Mouse (Mus musculus): Measurements from ENCODE around the gene Ctdspl. TPM values are rescaled to one million over a fixed set of nuclear protein-coding genes. Genes with fewer than 3 reads are reported as not detected.

Ctdspl gene
- polyA plus RNA-seq, 1 experiment from 2014 or later, result 3.7 TPM

DNA sequence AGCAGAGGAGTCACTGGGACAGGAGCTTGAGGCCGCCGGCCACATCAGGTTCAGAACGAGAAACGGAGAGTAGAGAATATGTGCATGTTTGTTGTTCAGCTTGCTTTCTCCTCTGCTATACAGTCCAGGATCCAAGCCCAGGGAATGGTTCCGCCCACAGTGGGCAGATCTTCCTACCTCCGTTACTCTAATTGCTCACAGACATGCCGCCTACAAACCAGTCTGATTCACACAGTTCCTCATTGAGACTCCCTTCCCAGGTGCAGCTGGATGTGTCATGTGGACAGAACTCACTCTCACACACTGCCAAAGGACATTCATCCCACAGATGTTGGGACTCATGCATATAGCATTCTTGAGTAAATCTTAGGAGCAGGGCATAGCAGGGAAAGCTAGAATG, 51.2 kb downstream of the Ctdspl start:
- WGBS (ENCODE audit: insufficient replicate concordance), result 75% methylated on average over 7 of the region's 7 CpGs
- Histone ChIP-seq H3K9ac (ENCODE audit: low read depth, low read length) (no peak overlapping the region), H3K36me3 (ENCODE audit: control insufficient read depth, insufficient read depth) (no peaks in the 10 kb centered on the region), H3K4me1 (ENCODE audit: control insufficient read depth, low read depth, low read length) (peaks cover 13% of the 10 kb centered on the region), H3K9me3 (replicated peaks; ENCODE audit: control insufficient read depth, low read length) (no peaks in the 10 kb centered on the region), H3K4me2 (ENCODE audit: low read depth, low read length) (no peak overlapping the region), H3K27ac (ENCODE audit: low read length) (no peak overlapping the region), H3K4me3 (ENCODE audit: low read depth, low read length) (no peak overlapping the region), H3K27me3 (ENCODE audit: control insufficient read depth, insufficient read depth, low read depth, low read length) (no peaks in the 10 kb centered on the region)
- no peak for ATAC-seq (ENCODE audit: low read depth)

GRCm38 (mm10) chr9:118980411-118980823, 54.2 kb downstream of the Ctdspl start:
- WGBS (ENCODE audit: insufficient replicate concordance), result 44% methylated on average over 4 of the region's 4 CpGs
- Histone ChIP-seq H3K27me3 (ENCODE audit: control insufficient read depth, insufficient read depth, low read depth, low read length) (no peaks in the 10 kb centered on the region), H3K4me2 (ENCODE audit: low read depth, low read length) (no peak overlapping the region), H3K36me3 (ENCODE audit: control insufficient read depth, insufficient read depth) (no peaks in the 10 kb centered on the region), H3K4me1 (ENCODE audit: control insufficient read depth, low read depth, low read length) (peaks cover 11% of the 10 kb centered on the region), H3K4me3 (ENCODE audit: low read depth, low read length) (no peak overlapping the region), H3K9me3 (replicated peaks; ENCODE audit: control insufficient read depth, low read length) (no peaks in the 10 kb centered on the region), H3K27ac (ENCODE audit: low read length) (peak overlapping the region; percentile 36; the same call in 1 of the 2 replicates), H3K9ac (ENCODE audit: low read depth, low read length) (no peak overlapping the region)
- ATAC-seq (ENCODE audit: low read depth), result peak; percentile 39

- 43% methylated on average over 15 of the region's 15 CpGs for WGBS (ENCODE audit: insufficient replicate concordance)
- Histone ChIP-seq H3K27me3 (ENCODE audit: control insufficient read depth, insufficient read depth, low read depth, low read length) (no peaks in the 10 kb centered on the region), H3K9me3 (replicated peaks; ENCODE audit: control insufficient read depth, low read length) (no peaks in the 10 kb centered on the region), H3K27ac (ENCODE audit: low read length) (no peak overlapping the region), H3K4me1 (ENCODE audit: control insufficient read depth, low read depth, low read length) (peaks cover 11% of the 10 kb centered on the region), H3K9ac (ENCODE audit: low read depth, low read length) (no peak overlapping the region), H3K4me3 (ENCODE audit: low read depth, low read length) (no peak overlapping the region), H3K4me2 (ENCODE audit: low read depth, low read length) (no peak overlapping the region), H3K36me3 (ENCODE audit: control insufficient read depth, insufficient read depth) (no peaks in the 10 kb centered on the region)
- ATAC-seq (ENCODE audit: low read depth), result no peak
These were observed 58.6 kb downstream of the Ctdspl start for GRCm38 (mm10) chr9:118984650-118985432.

GRCm38 (mm10) chr9:118986286-118986685, 60.0 kb downstream of the Ctdspl start:
- H3K9me3 ChIP-seq (replicated peaks; ENCODE audit: control insufficient read depth, low read length), result no peaks in the 10 kb centered on the region
- H3K27ac ChIP-seq (ENCODE audit: low read length), result no peak overlapping the region
- no peaks in the 10 kb centered on the region for H3K36me3 ChIP-seq (ENCODE audit: control insufficient read depth, insufficient read depth)
- no peak overlapping the region for H3K4me2 ChIP-seq (ENCODE audit: low read depth, low read length)
- no peak for ATAC-seq (ENCODE audit: low read depth)
- H3K27me3 ChIP-seq (ENCODE audit: control insufficient read depth, insufficient read depth, low read depth, low read length), result no peaks in the 10 kb centered on the region
- 72% methylated on average over 11 of the region's 11 CpGs for WGBS (ENCODE audit: insufficient replicate concordance)
- no peak overlapping the region for H3K9ac ChIP-seq (ENCODE audit: low read depth, low read length)
- H3K4me3 ChIP-seq (ENCODE audit: low read depth, low read length), result no peak overlapping the region
- H3K4me1 ChIP-seq (ENCODE audit: control insufficient read depth, low read depth, low read length), result peaks cover 8% of the 10 kb centered on the region

DNA sequence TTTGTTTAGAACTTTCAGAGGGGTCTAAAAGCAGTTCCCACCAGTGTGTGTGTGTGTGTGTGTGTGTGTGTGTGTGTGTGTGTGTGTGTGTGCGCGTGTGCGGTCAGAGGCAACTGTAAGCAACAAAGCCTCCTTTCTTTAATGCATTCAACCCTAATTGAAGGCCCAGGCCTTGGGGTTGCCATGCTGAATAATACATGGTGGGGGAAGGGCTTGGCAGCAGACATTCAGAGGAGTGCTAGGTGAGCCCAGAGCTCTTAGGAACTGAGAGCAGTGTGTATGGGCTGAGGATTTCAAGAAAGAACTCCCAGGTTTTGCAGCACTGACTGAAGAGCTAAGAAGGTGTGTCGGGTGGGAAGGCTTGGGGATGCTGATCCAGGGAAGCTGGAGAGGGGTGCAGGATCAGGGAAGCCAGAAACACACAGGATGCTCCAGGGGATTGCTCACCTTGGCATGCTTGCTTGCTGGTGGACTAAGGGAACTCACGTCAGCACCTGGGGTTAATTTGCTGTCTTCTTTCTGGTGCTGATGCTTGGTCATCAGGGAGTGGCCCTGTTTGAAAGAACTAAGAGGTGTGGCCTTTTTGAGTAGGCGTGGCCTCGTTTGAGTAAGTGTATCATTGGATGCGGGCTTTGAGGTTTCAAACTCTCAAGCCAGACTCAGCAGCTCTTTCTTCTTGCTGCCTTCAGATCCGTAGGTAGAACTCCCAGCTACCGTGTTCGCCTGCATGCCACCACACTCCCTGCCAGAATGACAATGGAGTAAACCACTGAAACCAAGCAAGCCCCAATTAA, 62.7 kb downstream of the Ctdspl start:
- H3K4me2 ChIP-seq (ENCODE audit: low read depth, low read length), result no peak overlapping the region
- H3K27ac ChIP-seq (ENCODE audit: low read length), result no peak overlapping the region
- no peaks in the 10 kb centered on the region for H3K27me3 ChIP-seq (ENCODE audit: control insufficient read depth, insufficient read depth, low read depth, low read length)
- H3K36me3 ChIP-seq (ENCODE audit: control insufficient read depth, insufficient read depth), result no peaks in the 10 kb centered on the region
- no peak overlapping the region for H3K9ac ChIP-seq (ENCODE audit: low read depth, low read length)
- ATAC-seq (ENCODE audit: low read depth), result no peak
- no peaks in the 10 kb centered on the region for H3K9me3 ChIP-seq (replicated peaks; ENCODE audit: control insufficient read depth, low read length)
- peaks cover 18% of the 10 kb centered on the region for H3K4me1 ChIP-seq (ENCODE audit: control insufficient read depth, low read depth, low read length)
- H3K4me3 ChIP-seq (ENCODE audit: low read depth, low read length), result no peak overlapping the region
- WGBS (ENCODE audit: insufficient replicate concordance), result 66% methylated on average over 11 of the region's 11 CpGs

- Histone ChIP-seq H3K9me3 (replicated peaks; ENCODE audit: control insufficient read depth, low read length) (no peaks in the 10 kb centered on the region), H3K27me3 (ENCODE audit: control insufficient read depth, insufficient read depth, low read depth, low read length) (no peaks in the 10 kb centered on the region), H3K36me3 (ENCODE audit: control insufficient read depth, insufficient read depth) (no peaks in the 10 kb centered on the region), H3K9ac (ENCODE audit: low read depth, low read length) (no peak overlapping the region), H3K4me2 (ENCODE audit: low read depth, low read length) (no peak overlapping the region), H3K4me1 (ENCODE audit: control insufficient read depth, low read depth, low read length) (peaks cover 22% of the 10 kb centered on the region), H3K4me3 (ENCODE audit: low read depth, low read length) (no peak overlapping the region), H3K27ac (ENCODE audit: low read length) (no peak overlapping the region)
- WGBS (ENCODE audit: insufficient replicate concordance), result 72% methylated on average over 7 of the region's 7 CpGs
- ATAC-seq (ENCODE audit: low read depth), result no peak
These were observed 64.2 kb downstream of the Ctdspl start for GRCm38 (mm10) chr9:118990490-118990889.

- Histone ChIP-seq H3K4me1 (ENCODE audit: control insufficient read depth, low read depth, low read length) (peaks cover 30% of the 10 kb centered on the region), H3K4me2 (ENCODE audit: low read depth, low read length) (no peak overlapping the region), H3K27me3 (ENCODE audit: control insufficient read depth, insufficient read depth, low read depth, low read length) (no peaks in the 10 kb centered on the region), H3K4me3 (ENCODE audit: low read depth, low read length) (no peak overlapping the region), H3K9me3 (replicated peaks; ENCODE audit: control insufficient read depth, low read length) (no peaks in the 10 kb centered on the region), H3K27ac (ENCODE audit: low read length) (no peak overlapping the region), H3K36me3 (ENCODE audit: control insufficient read depth, insufficient read depth) (no peaks in the 10 kb centered on the region), H3K9ac (ENCODE audit: low read depth, low read length) (no peak overlapping the region)
- 54% methylated on average over 21 of the region's 21 CpGs for WGBS (ENCODE audit: insufficient replicate concordance)
- ATAC-seq (ENCODE audit: low read depth), result no peak
These were observed 65.7 kb downstream of the Ctdspl start for GRCm38 (mm10) chr9:118991750-118992585.

DNA sequence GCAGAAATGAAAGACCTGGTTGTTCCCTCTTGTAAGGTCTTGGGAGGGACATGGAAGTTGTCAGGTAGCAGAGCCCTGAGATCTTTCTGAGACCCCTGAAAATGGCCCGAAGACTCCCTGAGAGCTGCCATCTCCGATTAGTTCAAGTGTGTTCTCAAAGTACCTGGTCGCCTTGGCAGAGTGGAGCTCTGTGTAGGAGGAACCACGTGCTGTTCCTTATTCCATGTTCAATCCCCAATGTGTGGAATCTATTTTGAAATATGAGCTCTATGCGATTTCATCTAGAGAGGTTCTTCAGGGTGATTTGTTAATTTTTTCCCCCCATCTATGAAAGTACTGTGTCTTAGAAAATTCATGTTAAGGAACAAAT, 66.3 kb downstream of the Ctdspl start:
- H3K4me3 ChIP-seq (ENCODE audit: low read depth, low read length), result no peak overlapping the region
- H3K27ac ChIP-seq (ENCODE audit: low read length), result no peak overlapping the region
- WGBS (ENCODE audit: insufficient replicate concordance), result 64% methylated on average over 5 of the region's 5 CpGs
- ATAC-seq (ENCODE audit: low read depth), result no peak
- H3K27me3 ChIP-seq (ENCODE audit: control insufficient read depth, insufficient read depth, low read depth, low read length), result no peaks in the 10 kb centered on the region
- no peaks in the 10 kb centered on the region for H3K36me3 ChIP-seq (ENCODE audit: control insufficient read depth, insufficient read depth)
- peaks cover 30% of the 10 kb centered on the region for H3K4me1 ChIP-seq (ENCODE audit: control insufficient read depth, low read depth, low read length)
- no peak overlapping the region for H3K4me2 ChIP-seq (ENCODE audit: low read depth, low read length)
- no peak overlapping the region for H3K9ac ChIP-seq (ENCODE audit: low read depth, low read length)
- H3K9me3 ChIP-seq (replicated peaks; ENCODE audit: control insufficient read depth, low read length), result no peaks in the 10 kb centered on the region
